Mouse (Mus musculus) CH12.LX (cell line): ENCODE results near the gene Pcnx. TPM values are rescaled to one million over a fixed set of nuclear protein-coding genes. Genes with fewer than 3 reads are reported as not detected.

Source experiments
- DNase-seq: peaks from one replicate; pipeline ENCODE4 v3.0.0-alpha.2; 2013; ENCODE audit errors: extremely low read depth
- H3K27ac ChIP-seq: 2 replicates; pipeline ENCODE4 v1.5.1; 2012; ENCODE audit warnings: low read depth, mild to moderate bottlenecking, control low read depth, moderate library complexity; ENCODE audit not compliant: insufficient read depth
- H3K27me3 ChIP-seq: replicated peaks from 2 replicates; pipeline ENCODE3; 2012; ENCODE audit warnings: inconsistent platforms
- H3K36me3 ChIP-seq, 2 experiments: replicated peaks in 1 of 2; 2 replicates each; pipeline versions ENCODE3 to v1.6.1; 2012; ENCODE audit warnings: inconsistent platforms in 1 of 2, low read length in 1 of 2, mild to moderate bottlenecking in 1 of 2, mixed read lengths in 1 of 2, moderate library complexity in 1 of 2; ENCODE audit not compliant: control insufficient read depth in 1 of 2, insufficient read depth in 1 of 2
- H3K4me1 ChIP-seq, 2 experiments: 2 replicates each; pipeline ENCODE4 v1.6.1; 2012; ENCODE audit warnings: inconsistent platforms in 1 of 2, moderate library complexity in 1 of 2; ENCODE audit not compliant: insufficient read depth in 2 of 2, control insufficient read depth in 1 of 2
- H3K4me2 ChIP-seq: 2 replicates; pipeline ENCODE4 v1.6.1; 2012; ENCODE audit warnings: low read depth, mild to moderate bottlenecking, control low read depth; ENCODE audit not compliant: poor library complexity, insufficient read depth, severe bottlenecking
- H3K4me3 ChIP-seq, 3 experiments: fragments of 150-350 bp in 1 of 3; sonication (generic) in 1 of 3; replicated peaks in 1 of 3; 2 replicates each; pipeline versions ENCODE3 to v1.5.1; 2011 to 2012; ENCODE audit warnings: low read depth in 2 of 3, low read length in 2 of 3, mild to moderate bottlenecking in 2 of 3, moderate library complexity in 2 of 3, control low read depth in 1 of 3, improper control_type of control experiment in 1 of 3, inconsistent platforms in 1 of 3, mixed read lengths in 1 of 3; ENCODE audit not compliant: poor library complexity in 1 of 3
- H3K79me2 ChIP-seq: replicated peaks from 2 replicates; pipeline ENCODE4 v1.6.1; 2012; ENCODE audit warnings: mild to moderate bottlenecking, moderate library complexity; ENCODE audit not compliant: control insufficient read depth, poor library complexity, insufficient read depth, severe bottlenecking; ENCODE audit errors: extremely low read depth
- H3K9ac ChIP-seq: 2 replicates; pipeline ENCODE4 v1.6.1; 2012; ENCODE audit warnings: low read depth, mild to moderate bottlenecking, control low read depth, moderate library complexity; ENCODE audit not compliant: insufficient read depth
- H3K9me3 ChIP-seq: replicated peaks from 2 replicates; pipeline ENCODE3; 2012; ENCODE audit warnings: low read length, inconsistent platforms, mixed read lengths
- CHD2 ChIP-seq: IDR thresholded peaks from 2 replicates; pipeline ENCODE4 v1.6.1; 2011; ENCODE audit warnings: low read length, improper control_type of control experiment
- E2F4 ChIP-seq: IDR thresholded peaks from 2 replicates; pipeline ENCODE4 v1.6.1; 2011; ENCODE audit warnings: low read depth, low read length, improper control_type of control experiment; ENCODE audit not compliant: insufficient replicate concordance
- EP300 ChIP-seq: IDR thresholded peaks from 2 replicates; pipeline ENCODE4 v1.6.1; 2011; ENCODE audit warnings: low read length, improper control_type of control experiment
- ETS1 ChIP-seq: conservative IDR thresholded peaks from 2 replicates; pipeline ENCODE4 v1.6.1; 2012; ENCODE audit warnings: low read depth, mild to moderate bottlenecking, inconsistent platforms, low read length, improper control_type of control experiment, moderate library complexity
- GABPA ChIP-seq: IDR thresholded peaks from 2 replicates; pipeline ENCODE4 v1.6.1; 2012; ENCODE audit warnings: low read depth, low read length, improper control_type of control experiment, inconsistent platforms; ENCODE audit not compliant: insufficient replicate concordance
- IRF4 ChIP-seq: IDR thresholded peaks from 2 replicates; pipeline ENCODE4 v1.6.1; 2014; ENCODE audit warnings: low read depth, mild to moderate bottlenecking, inconsistent platforms, low read length, improper control_type of control experiment
- NRF1 ChIP-seq: IDR thresholded peaks from 2 replicates; pipeline ENCODE4 v1.6.1; 2014; ENCODE audit warnings: low read depth, mild to moderate bottlenecking, inconsistent platforms, low read length, improper control_type of control experiment, moderate library complexity
- POLR2A ChIP-seq: IDR thresholded peaks from 2 replicates; pipeline ENCODE4 v1.6.1; 2011; ENCODE audit warnings: low read depth, mild to moderate bottlenecking, improper control_type of control experiment, low read length
- RAD21 ChIP-seq: IDR thresholded peaks from 2 replicates; pipeline ENCODE4 v1.6.1; 2011; ENCODE audit warnings: low read depth, mild to moderate bottlenecking, low read length, improper control_type of control experiment, moderate library complexity
- TBP ChIP-seq: conservative IDR thresholded peaks from 2 replicates; pipeline ENCODE4 v1.6.1; 2011; ENCODE audit warnings: low read depth, low read length, improper control_type of control experiment
- ZKSCAN1 ChIP-seq: IDR thresholded peaks from 2 replicates; pipeline ENCODE4 v1.6.1; 2012; ENCODE audit warnings: low read depth, inconsistent platforms, low read length, improper control_type of control experiment, borderline replicate concordance
- ZMIZ1 ChIP-seq: IDR thresholded peaks from 2 replicates; pipeline ENCODE4 v1.6.1; 2012; ENCODE audit warnings: low read depth, mild to moderate bottlenecking, inconsistent platforms, low read length, improper control_type of control experiment
- ZNF384 ChIP-seq: IDR thresholded peaks from 2 replicates; pipeline ENCODE4 v1.6.1; 2012; ENCODE audit warnings: low read depth, low read length, improper control_type of control experiment, inconsistent platforms
- dilution Hi-C: fragments of 300-500 bp; cut with MboI; formaldehyde crosslinking; loops from 2 replicates; pipeline ENCODE4 v1.14.3; 2020; ENCODE audit warnings: low sequenced_read_pairs; ENCODE audit not compliant: extremely low pct_unique_long_range_greater_than_20kb, extremely low pct_ligation_motif_present
- in situ Hi-C: fragments of 300-500 bp; cut with MboI; formaldehyde crosslinking; loops from 3 replicates; pipeline ENCODE4 v1.14.3; 2019; ENCODE audit warnings: low sequenced_read_pairs, low pct_ligation_motif_present, low pct_unique_long_range_greater_than_20kb, mixed read lengths
- polyA plus RNA-seq: library from polyadenylated mRNA; unstranded; fragments of >175 nt; gene quantifications from 2 replicates; pipeline ENCODE4 v1.2.1, GENCODE M21; 2012; ENCODE audit warnings: low read depth; ENCODE audit not compliant: insufficient read length
- total RNA-seq, 2 experiments: library from RNA; depleted of rRNA; stranded (reverse); fragments of 300-350 nt in 1 of 2; fragments of >200 nt in 1 of 2; gene quantifications; 2 replicates each; pipeline ENCODE4 v1.2.3; 2012 to 2014

The Pcnx gene
- total and polyA plus RNA-seq, 3 experiments: 16.2 to 89.1 (median 68.2) TPM

GRCm38 (mm10) chr12:81822176-81822575 is 37.6 kb upstream of the Pcnx start:
- no peak overlapping the region for H3K27ac ChIP-seq
- in situ Hi-C loops: loop anchor here (25.0 kb wide), 1 partner anchor 640 kb away; no protein-coding TSS in a partner anchor
- DNase-seq: no peak
- H3K27me3 ChIP-seq: no peaks in the 10 kb centered on the region
- peaks cover 4 to 18% of the 10 kb centered on the region in 2 experiments; a peak in 2 of 4 replicates for H3K4me1 ChIP-seq
- no peaks in the 10 kb centered on the region for H3K9me3 ChIP-seq
- H3K4me3 ChIP-seq: no peak overlapping the region
- H3K79me2 ChIP-seq: no peaks in the 10 kb centered on the region
- H3K36me3 ChIP-seq: no peaks in the 10 kb centered on the region
- dilution Hi-C loops: no loop called here
- H3K9ac ChIP-seq: no peak overlapping the region
- no peak overlapping the region for H3K4me2 ChIP-seq
- no peak for TF ChIP-seq EP300
- no peak for TF ChIP-seq RAD21
- no peak for TF ChIP-seq GABPA
- TF ChIP-seq CHD2: no peak
- TF ChIP-seq POLR2A: no peak
- no peak for TF ChIP-seq TBP
- TF ChIP-seq ZMIZ1: no peak
- TF ChIP-seq ETS1: no peak
- no peak for TF ChIP-seq IRF4
- TF ChIP-seq NRF1: no peak
- TF ChIP-seq, all 38 proteins: peak for 0

- Histone ChIP-seq H3K79me2 (no peaks in the 10 kb centered on the region), H3K27me3 (no peaks in the 10 kb centered on the region), H3K27ac (no peak overlapping the region), H3K4me2 (no peak overlapping the region), H3K4me1 (peaks cover 4 to 18% of the 10 kb centered on the region in 2 experiments; a peak in 2 of 4 replicates), H3K9ac (no peak overlapping the region), H3K36me3 (no peaks in the 10 kb centered on the region), H3K9me3 (no peaks in the 10 kb centered on the region), H3K4me3 (no peak overlapping the region)
- no peak for DNase-seq
- in situ Hi-C loops: loop anchor here (25.0 kb wide), 1 partner anchor 639 kb away; no protein-coding TSS in a partner anchor
- dilution Hi-C loops: no loop called here
- no peak for TF ChIP-seq E2F4
- no peak for TF ChIP-seq ZNF384
- no peak for TF ChIP-seq EP300
These were observed 36.9 kb upstream of the Pcnx start for GRCm38 (mm10) chr12:81822778-81823480.

- Histone ChIP-seq H3K4me1 (peaks cover 8 to 11% of the 10 kb centered on the region in 2 experiments), H3K27ac (no peak overlapping the region), H3K4me3 (no peak overlapping the region), H3K4me2 (no peak overlapping the region), H3K9ac (no peak overlapping the region), H3K9me3 (no peaks in the 10 kb centered on the region), H3K36me3 (no peaks in the 10 kb centered on the region), H3K27me3 (no peaks in the 10 kb centered on the region), H3K79me2 (no peaks in the 10 kb centered on the region)
- in situ Hi-C loops: no loop called here
- TF ChIP-seq ZKSCAN1: no peak
- dilution Hi-C loops: no loop called here
- DNase-seq: no peak
These were observed 31.5 kb upstream of the Pcnx start for GRCm38 (mm10) chr12:81828355-81828754.
